29 mouse cellular contexts compared by ENCODE assay signal in the genomic region with DNA sequence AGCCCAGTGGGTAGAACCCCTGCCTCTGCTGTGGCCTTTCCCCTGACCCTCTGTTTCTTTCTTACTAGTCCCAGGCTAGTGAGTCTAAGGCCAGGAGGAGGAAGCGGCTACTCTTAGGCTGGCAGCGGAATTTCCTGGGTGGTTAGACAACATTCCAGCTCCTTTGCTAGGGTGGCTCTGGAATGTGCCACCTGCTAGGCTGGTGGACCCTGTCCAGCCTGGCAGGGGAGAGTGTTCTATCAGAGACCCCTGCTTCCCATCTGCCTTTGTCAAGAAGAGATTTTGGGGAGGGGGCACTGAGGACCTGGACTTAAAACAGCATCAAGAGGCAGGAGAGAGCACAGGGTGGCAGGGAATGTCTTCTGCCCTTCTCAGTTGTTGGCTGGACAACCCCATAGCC. TPM values are rescaled to one million over a fixed set of nuclear protein-coding genes. Genes with fewer than 3 reads are reported as not detected.
DNase-seq lines count a peak whose midpoint lies in the region; ATAC-seq lines count a peak whose summit lies in the region.
"Had no signal": no experiment of that assay in that cellular context is flagged by ENCODE, and none has a peak within 500 bp of the region (broad histone marks: within the 10 kb centered on the region; RNA-seq: fewer than 3 reads in every experiment).

No protein-coding gene starts in this region.

- no peaks in the 10 kb centered on the region for H3K36me3 ChIP-seq in kidney, embryonic 15.5 days
- H3K36me3 ChIP-seq: forebrain, embryonic 10.5 days; heart, embryonic 13.5 days; hindbrain, embryonic 12.5 days; limb, embryonic 13.5 days; liver, embryonic 12.5 days; midbrain, embryonic 15.5 days had no signal

- intact Hi-C loops in heart, postnatal 25 days (cut with DNase I), result no loop called here

- H3K4me2 ChIP-seq in kidney, embryonic 15.5 days, result no peak overlapping the region
- H3K4me2 ChIP-seq: heart, embryonic 13.5 days; hindbrain, embryonic 12.5 days; limb, embryonic 13.5 days; liver, embryonic 12.5 days; lung, embryonic 14.5 days; midbrain, embryonic 15.5 days had no signal

- WGBS in kidney, embryonic 15.5 days, result 71% methylated on average over 2 of the region's 2 CpGs

- peak; percentile 86 for DNase-seq in heart, adult 11 months
- DNase-seq in heart, postnatal 25 days (ENCODE audit: low spot score), result no peak
- DNase-seq in kidney, postnatal 25 days, result peak; percentile 34 to 49
- DNase-seq in 3134 (ENCODE audit: extremely low read depth, insufficient read length, low spot score), result peak; percentile 42
- peak; percentile 53 for DNase-seq in lung, postnatal 36 days
- DNase-seq: adrenal gland, adult 2 months; cerebellum, adult 11-12 months; cerebellum, postnatal 10 days; gastrocnemius, postnatal 14 days; heart, adult 2 months; heart, postnatal 14 days; lung, embryonic 14.5 days; right cerebral cortex, adult 18-20 months; right cerebral cortex, postnatal 4 days; thymus, adult 2 months; thymus, postnatal 4 days had no signal

- peaks cover 11% of the 10 kb centered on the region for H3K4me1 ChIP-seq in kidney, embryonic 15.5 days

- H3K4me3 ChIP-seq in kidney, embryonic 15.5 days (replicated peaks), result no peak overlapping the region
- H3K4me3 ChIP-seq: forebrain, embryonic 10.5 days; heart, adult 2 months; heart, embryonic 13.5 days; hindbrain, embryonic 12.5 days; limb, embryonic 13.5 days; liver, embryonic 12.5 days; midbrain, embryonic 15.5 days had no signal

- no peak overlapping the region for H3K9ac ChIP-seq in kidney, embryonic 15.5 days
- H3K9ac ChIP-seq: heart, embryonic 13.5 days; hindbrain, embryonic 12.5 days; limb, embryonic 13.5 days; liver, embryonic 12.5 days; lung, embryonic 14.5 days; midbrain, embryonic 15.5 days had no signal

- H3K27ac ChIP-seq in kidney, embryonic 15.5 days, result no peak overlapping the region
- H3K27ac ChIP-seq: forebrain, embryonic 10.5 days; heart, adult 2 months; heart, embryonic 13.5 days; hindbrain, embryonic 12.5 days; limb, embryonic 13.5 days; liver, embryonic 12.5 days; midbrain, embryonic 15.5 days had no signal

- H3K27me3 ChIP-seq in kidney, embryonic 15.5 days, result peaks cover 19% of the 10 kb centered on the region

- H3K9me3 ChIP-seq in kidney, embryonic 15.5 days (replicated peaks), result no peaks in the 10 kb centered on the region
- H3K9me3 ChIP-seq: forebrain, embryonic 10.5 days; heart, embryonic 13.5 days; hindbrain, embryonic 12.5 days; limb, embryonic 13.5 days; liver, embryonic 12.5 days; midbrain, embryonic 15.5 days had no signal

- no peak for ATAC-seq in kidney, embryonic 15.5 days (replicated peaks; ENCODE audit: low FRiP score)
- ATAC-seq in megakaryocyte progenitor cell, adult 5-6 weeks (replicated peaks; ENCODE audit: poor library complexity), result no peak
- ATAC-seq: CD4-positive, CD25-positive, alpha-beta regulatory T cell, adult 4 months; forebrain, embryonic 16.5 days; intestine, postnatal 0 days; liver, embryonic 12.5 days; midbrain, embryonic 15.5 days had no signal

RNA-seq across cellular contexts. Expression of gene P2ry2, which starts 6.5 kb away (rescaled TPM):
- 10 to 100 TPM; 17.3 to 26.1 TPM for total RNA-seq in heart, postnatal 25 days (2021)
- 1.1 and 1.5 TPM in 2 replicates for polyA plus RNA-seq in kidney, embryonic 15.5 days (2015; fragmentation: Nextera tagmentation; extraction: Ambion mirVana)
- total RNA-seq in megakaryocyte progenitor cell, adult 5-6 weeks (2015), result 5.5 and 5.7 TPM in 2 replicates
- 6.8 and 6.9 TPM in 2 replicates for total RNA-seq in megakaryocyte progenitor cell, adult 5-6 weeks (2017)
- polyA plus RNA-seq: CD4-positive, CD25-positive, alpha-beta regulatory T cell, adult 4 months; forebrain, embryonic 16.5 days; neural tube, embryonic 14.5 days had no signal

RNA-seq across cellular contexts. Expression of gene P2ry6, which starts 31.8 kb away (rescaled TPM):
- 1 to 10 TPM; 4.4 TPM for total RNA-seq in heart, postnatal 25 days (2021)
- polyA plus RNA-seq in kidney, embryonic 15.5 days (2015; fragmentation: Nextera tagmentation; extraction: Ambion mirVana), result 5.2 TPM in 2 replicates
- total RNA-seq in megakaryocyte progenitor cell, adult 5-6 weeks (2015), result 0.42 and 0.49 TPM in 2 replicates
- 0.04 TPM in 1 of 2 replicates, not detected in the other for total RNA-seq in megakaryocyte progenitor cell, adult 5-6 weeks (2017)
- total RNA-seq: megakaryocyte-erythroid progenitor cell, adult 5-6 weeks had no signal
- polyA plus RNA-seq: CD4-positive, CD25-positive, alpha-beta regulatory T cell, adult 4 months had no signal
